In genomic region chr10:93294547-93295219, GRCm38 (mm10) we compare ENCODE assay signal across 8 mouse cellular contexts. TPM values are rescaled to one million over a fixed set of nuclear protein-coding genes. Genes with fewer than 3 reads are reported as not detected.
DNase-seq lines count a peak whose midpoint lies in the region; ATAC-seq and TF ChIP-seq lines count a peak whose summit lies in the region.

No protein-coding gene starts in this region.

- no peaks in the 10 kb centered on the region for H3K27me3 ChIP-seq in neural tube, embryonic 13.5 days
- H3K27me3 ChIP-seq in limb, embryonic 14.5 days (ENCODE audit: control insufficient read depth, insufficient read depth, low read length), result no peaks in the 10 kb centered on the region
- H3K27me3 ChIP-seq in midbrain, embryonic 13.5 days, result no peaks in the 10 kb centered on the region

- ATAC-seq in neural tube, embryonic 13.5 days (ENCODE audit: low read depth), result no peak
- ATAC-seq in limb, embryonic 14.5 days (ENCODE audit: low FRiP score, low read depth), result peak; percentile 38; the same call in 1 of the 2 replicates
- no peak for ATAC-seq in midbrain, embryonic 13.5 days

- no peak overlapping the region for H3K4me3 ChIP-seq in neural tube, embryonic 13.5 days
- peak overlapping the region; percentile 18 for H3K4me3 ChIP-seq in limb, embryonic 14.5 days (replicated peaks; ENCODE audit: low read length)
- H3K4me3 ChIP-seq in midbrain, embryonic 13.5 days (replicated peaks), result no peak overlapping the region

- H3K9ac ChIP-seq in neural tube, embryonic 13.5 days, result no peak overlapping the region
- H3K9ac ChIP-seq in limb, embryonic 14.5 days (ENCODE audit: low read depth, low read length, severe bottlenecking), result peak overlapping the region; percentile 28; the same call in 1 of the 2 replicates
- no peak overlapping the region for H3K9ac ChIP-seq in midbrain, embryonic 13.5 days (replicated peaks)

- H3K36me3 ChIP-seq in neural tube, embryonic 13.5 days, result no peaks in the 10 kb centered on the region
- H3K36me3 ChIP-seq in limb, embryonic 14.5 days (ENCODE audit: control insufficient read depth, insufficient read depth, low read length), result 0 out of 2 replicates have a peak, but pooled peaks cover 4% of the 10 kb centered on the region
- no peaks in the 10 kb centered on the region for H3K36me3 ChIP-seq in midbrain, embryonic 13.5 days

- H3K4me1 ChIP-seq in neural tube, embryonic 13.5 days (replicated peaks), result peaks cover 21% of the 10 kb centered on the region
- peaks cover 43% of the 10 kb centered on the region for H3K4me1 ChIP-seq in limb, embryonic 14.5 days (ENCODE audit: control insufficient read depth, insufficient read depth, low read length)
- H3K4me1 ChIP-seq in midbrain, embryonic 13.5 days (replicated peaks), result peaks cover 7% of the 10 kb centered on the region; the same call in 1 of the 2 replicates

- peak overlapping the region; percentile 28; the same call in 1 of the 2 replicates for H3K27ac ChIP-seq in neural tube, embryonic 13.5 days (replicated peaks)
- H3K27ac ChIP-seq in limb, embryonic 14.5 days (replicated peaks; ENCODE audit: low read depth, low read length), result peak overlapping the region; percentile 74
- H3K27ac ChIP-seq in midbrain, embryonic 13.5 days, result no peak overlapping the region

- DNase-seq in adrenal gland, postnatal 14 days, result peak; percentile 44
- DNase-seq in adrenal gland, postnatal 25 days, result no peak
- no peak for DNase-seq in neural tube, embryonic 10.5 days (ENCODE audit: extremely low spot score, low spot score)
- peak; percentile 22 for DNase-seq in limb, embryonic 14.5 days (ENCODE audit: low spot score)
- DNase-seq in thymus, postnatal 36 days, result peak; percentile 66 to 80
- no peak for DNase-seq in cerebellum, adult 9-10 months

- H3K4me2 ChIP-seq in neural tube, embryonic 13.5 days, result 0 out of 2 replicates have a peak overlapping the region, but pooled peaks have one; percentile 4
- H3K4me2 ChIP-seq in limb, embryonic 14.5 days (replicated peaks; ENCODE audit: low read depth, low read length, severe bottlenecking), result peak overlapping the region; percentile 45
- H3K4me2 ChIP-seq in midbrain, embryonic 13.5 days (replicated peaks), result no peak overlapping the region

- WGBS in neural tube, embryonic 13.5 days, result 69% methylated on average over 20 of the region's 20 CpGs
- 16% methylated on average over 20 of the region's 20 CpGs for WGBS in limb, embryonic 14.5 days
- WGBS in midbrain, embryonic 13.5 days, result 74% methylated on average over 20 of the region's 20 CpGs

- H3K9me3 ChIP-seq in neural tube, embryonic 13.5 days, result no peaks in the 10 kb centered on the region
- no peaks in the 10 kb centered on the region for H3K9me3 ChIP-seq in limb, embryonic 14.5 days (ENCODE audit: control insufficient read depth, low read length)
- H3K9me3 ChIP-seq in midbrain, embryonic 13.5 days, result no peaks in the 10 kb centered on the region

- no peak for TF ChIP-seq POLR2A in limb, embryonic 14.5 days (IDR thresholded peaks at IDR 0.05; ENCODE audit: borderline replicate concordance, extremely low read depth, insufficient read depth, insufficient read length)

RNA-seq across cellular contexts. Expression of gene Elk3, which starts 16.3 kb away (rescaled TPM):
- 50.4 and 58.0 TPM in 2 replicates for total RNA-seq in adrenal gland, postnatal 14 days (2021)
- total RNA-seq in adrenal gland, postnatal 25 days (2021), result 37.7 and 47.1 TPM in 2 replicates
- 15.1 and 18.3 TPM in 2 replicates for polyA plus RNA-seq in neural tube, embryonic 13.5 days (2015; fragmentation: Nextera tagmentation; extraction: Ambion mirVana)
- polyA plus RNA-seq in limb, embryonic 14.5 days (2012; rRNA removed), result 60.9 and 78.2 TPM in 2 replicates
- polyA plus RNA-seq in limb, embryonic 14.5 days (2014; fragmentation: Nextera tagmentation; extraction: Ambion mirVana), result 42.4 and 44.5 TPM in 2 replicates
- 7.7 and 8.5 TPM in 2 replicates for polyA plus RNA-seq in midbrain, embryonic 13.5 days (2015; fragmentation: Nextera tagmentation; extraction: Ambion mirVana)

Comparison
In these comparisons a context has a peak if more than half of its experiments do, and no peak if none do; other contexts are left out.
1. DNase-seq: peak in adrenal gland, postnatal 14 days (single experiment), limb, embryonic 14.5 days (single experiment) and thymus, postnatal 36 days (2 of 2); none in adrenal gland, postnatal 25 days (single experiment), neural tube, embryonic 10.5 days (single experiment) and cerebellum, adult 9-10 months (single experiment).